Mouse (Mus musculus) heart, embryonic 12.5 days (tissue): ENCODE data around the gene Apobec4. TPM values are rescaled to one million over a fixed set of nuclear protein-coding genes. Genes with fewer than 3 reads are reported as not detected.
"Not testable (repeated sequence)": the region's sequence is repeated elsewhere in the genome, so short reads cannot be mapped to it uniquely, and the experiment has no call there.

ENCODE experiments used
- ATAC-seq: fragments of 200-750 bp; cut with Nextera tagmentation; 2 replicates; pipeline ENCODE4 v1.8.0; 2017; ENCODE audit warnings: moderate TSS enrichment, moderate library complexity; ENCODE audit not compliant: insufficient number of reproducible peaks, low FRiP score
- H3K27ac ChIP-seq: fragments of 300-500 bp; sonication (generic); 2 replicates; pipeline ENCODE4 v1.5.1; 2016; ENCODE audit warnings: mild to moderate bottlenecking, moderate library complexity; ENCODE audit not compliant: poor library complexity, severe bottlenecking
- H3K27me3 ChIP-seq: fragments of 300-500 bp; sonication (generic); replicated peaks from 2 replicates; pipeline ENCODE4 v1.6.1; 2016; ENCODE audit warnings: mild to moderate bottlenecking, moderate library complexity
- H3K36me3 ChIP-seq: fragments of 300-500 bp; sonication (generic); 2 replicates; pipeline ENCODE4 v1.6.1; 2016; ENCODE audit warnings: mild to moderate bottlenecking, moderate library complexity
- H3K4me1 ChIP-seq: fragments of 300-500 bp; sonication (generic); replicated peaks from 2 replicates; pipeline ENCODE4 v1.6.1; 2016; ENCODE audit warnings: mild to moderate bottlenecking
- H3K4me2 ChIP-seq: fragments of 300-500 bp; sonication (generic); 2 replicates; pipeline ENCODE4 v1.6.1; 2016; ENCODE audit warnings: mild to moderate bottlenecking, moderate library complexity
- H3K4me3 ChIP-seq: fragments of 300-500 bp; sonication (generic); 2 replicates; pipeline ENCODE4 v1.5.1; 2016; ENCODE audit warnings: mild to moderate bottlenecking
- H3K9ac ChIP-seq: fragments of 300-500 bp; sonication (generic); 2 replicates; pipeline ENCODE4 v1.6.1; 2016; ENCODE audit warnings: mild to moderate bottlenecking, moderate library complexity
- H3K9me3 ChIP-seq: fragments of 300-500 bp; sonication (generic); replicated peaks from 2 replicates; pipeline ENCODE4 v1.6.1; 2016; ENCODE audit warnings: mild to moderate bottlenecking, moderate library complexity
- WGBS: fragments of 180-500 bp; shearing (Covaris S2); methylation state at CpG from one replicate; pipeline ENCODE4 v1.1.7; 2016; 5-methylcytosine and 5-hydroxymethylcytosine counted together
- polyA plus RNA-seq: library from polyadenylated mRNA; unstranded; fragments of >200 nt; fragmentation: Nextera tagmentation; extraction: Ambion mirVana; gene quantifications from 2 replicates; pipeline ENCODE4 v1.2.1, GENCODE M21; 2016

Gene Apobec4
- polyA plus RNA-seq, 1 experiment from 2014 or later: not detected

DNA sequence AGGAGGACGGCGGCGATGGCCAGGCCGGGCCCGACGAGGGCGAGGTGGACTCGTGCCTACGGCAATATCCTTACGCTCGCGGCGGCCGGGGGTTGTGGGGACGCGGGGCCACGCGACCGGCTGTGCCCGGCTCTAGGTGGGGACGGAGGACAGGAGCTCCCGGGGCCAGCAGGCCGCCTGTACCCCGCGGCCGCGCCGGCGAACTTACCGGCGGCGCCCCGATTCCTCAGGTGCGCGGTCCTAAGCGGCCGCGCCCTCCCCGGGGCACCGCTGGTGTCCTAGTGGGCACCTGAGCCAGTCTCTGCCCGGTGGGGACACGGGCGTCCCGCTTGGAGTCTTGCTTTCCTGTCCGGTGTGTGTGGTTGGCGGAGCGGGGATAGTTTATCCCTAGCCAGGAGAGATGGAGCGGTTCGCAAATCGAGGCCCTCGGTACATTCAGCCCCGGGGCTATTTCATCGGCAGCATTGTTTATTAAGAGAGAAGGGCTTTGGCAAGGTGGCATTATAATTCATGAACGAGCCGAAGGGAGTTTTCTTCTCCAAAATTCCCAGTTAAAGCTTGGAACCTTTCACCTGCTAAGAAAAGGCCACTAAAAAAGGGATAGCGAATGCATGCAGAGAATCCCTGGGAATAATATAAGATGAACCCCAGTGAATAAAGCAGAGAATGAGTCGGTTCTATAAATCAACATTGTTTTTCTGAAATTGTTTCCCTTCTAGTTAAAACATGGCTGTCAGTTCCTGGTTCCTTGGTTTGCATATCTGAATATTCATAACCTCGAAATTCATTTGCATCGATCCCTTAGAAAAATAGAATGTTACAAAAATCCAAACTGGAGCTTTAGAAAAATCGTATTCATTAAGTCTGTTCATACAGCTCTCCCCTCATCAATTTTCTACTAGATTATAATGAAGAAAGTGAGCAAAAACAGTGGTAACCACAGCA is 16.7 kb downstream of the Apobec4 start:
- H3K9ac ChIP-seq: peak overlapping the region; percentile 97
- peak overlapping the region; percentile 99 for H3K4me3 ChIP-seq
- H3K27ac ChIP-seq: peak overlapping the region; percentile 93
- peaks cover 11% of the 10 kb centered on the region; the same call in 1 of the 2 replicates for H3K27me3 ChIP-seq
- H3K4me2 ChIP-seq: peak overlapping the region; percentile 99
- H3K36me3 ChIP-seq: peaks cover 25% of the 10 kb centered on the region
- no peaks in the 10 kb centered on the region for H3K9me3 ChIP-seq
- H3K4me1 ChIP-seq: peaks cover 7% of the 10 kb centered on the region
- ATAC-seq: peak; percentile 68
- WGBS: under 1% methylated on average over 57 of the region's 60 CpGs

- H3K9ac ChIP-seq: no peak overlapping the region
- H3K27ac ChIP-seq: no peak overlapping the region
Measured at GRCm38 (mm10) chr1:152767749-152768488, 17.6 kb downstream of the Apobec4 start.

GRCm38 (mm10) chr1:152771016-152771415 is 20.7 kb downstream of the Apobec4 start:
- Histone ChIP-seq H3K36me3 (peaks cover 61% of the 10 kb centered on the region), H3K4me1 (0 out of 2 replicates have a peak, but pooled peaks cover 3% of the 10 kb centered on the region), H3K27ac (no peak overlapping the region), H3K9ac (no peak overlapping the region), H3K4me3 (no peak overlapping the region), H3K9me3 (no peaks in the 10 kb centered on the region), H3K4me2 (no peak overlapping the region), H3K27me3 (no peaks in the 10 kb centered on the region)
- 88% methylated on average over 9 of the region's 9 CpGs for WGBS
- ATAC-seq: no peak

More at GRCm38 (mm10) chr1:152767749-152768488, 17.6 kb downstream of the Apobec4 start:
- Histone ChIP-seq H3K4me2 (peak overlapping the region; percentile 46), H3K4me1 (peaks cover 7% of the 10 kb centered on the region), H3K27me3 (peaks cover 11% of the 10 kb centered on the region; the same call in 1 of the 2 replicates), H3K4me3 (no peak overlapping the region), H3K9me3 (no peaks in the 10 kb centered on the region), H3K36me3 (peaks cover 33% of the 10 kb centered on the region)
- peak; percentile 34; the same call in 1 of the 2 replicates for ATAC-seq
- 8% methylated on average over 5 of the region's 5 CpGs for WGBS

DNA sequence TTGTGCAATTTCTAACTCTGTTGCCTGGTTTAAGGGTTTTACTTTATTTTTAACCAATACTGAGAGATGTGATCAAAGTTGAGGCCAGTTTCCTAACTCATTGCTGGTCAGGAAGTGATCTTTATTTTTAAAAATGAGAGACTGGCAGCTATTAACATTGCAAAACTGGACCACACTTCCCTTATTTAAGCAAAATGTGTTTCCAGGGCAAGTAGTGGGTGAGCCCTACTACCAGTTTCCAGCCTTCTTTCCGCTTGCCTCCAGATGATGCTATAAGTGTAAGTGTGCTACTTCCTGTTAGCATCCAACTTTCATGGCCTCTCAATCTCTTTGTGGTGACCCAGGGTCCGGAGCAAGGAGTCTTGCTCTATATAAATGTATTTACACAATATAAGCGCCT is 24.2 kb downstream of the Apobec4 start:
- H3K36me3 ChIP-seq: peaks cover 65% of the 10 kb centered on the region
- not testable (repeated sequence) for H3K27ac ChIP-seq, H3K9ac ChIP-seq, ATAC-seq, H3K4me1 ChIP-seq, H3K9me3 ChIP-seq, H3K27me3 ChIP-seq, H3K4me2 ChIP-seq, H3K4me3 ChIP-seq
- WGBS: 90% methylated on average over 3 of the region's 3 CpGs

- no peak overlapping the region for H3K9ac ChIP-seq
- peaks cover 6% of the 10 kb centered on the region; the same call in 1 of the 2 replicates for H3K4me1 ChIP-seq
- no peaks in the 10 kb centered on the region for H3K9me3 ChIP-seq
- ATAC-seq: peak; percentile 74; the same call in 1 of the 2 replicates
- 23% methylated on average over 10 of the region's 10 CpGs for WGBS
- H3K27me3 ChIP-seq: no peaks in the 10 kb centered on the region
- H3K4me3 ChIP-seq: no peak overlapping the region
- peak overlapping the region; percentile 23 for H3K4me2 ChIP-seq
- peaks cover 26% of the 10 kb centered on the region for H3K36me3 ChIP-seq
- no peak overlapping the region for H3K27ac ChIP-seq
Measured at GRCm38 (mm10) chr1:152779071-152779737, 28.9 kb downstream of the Apobec4 start.

DNA sequence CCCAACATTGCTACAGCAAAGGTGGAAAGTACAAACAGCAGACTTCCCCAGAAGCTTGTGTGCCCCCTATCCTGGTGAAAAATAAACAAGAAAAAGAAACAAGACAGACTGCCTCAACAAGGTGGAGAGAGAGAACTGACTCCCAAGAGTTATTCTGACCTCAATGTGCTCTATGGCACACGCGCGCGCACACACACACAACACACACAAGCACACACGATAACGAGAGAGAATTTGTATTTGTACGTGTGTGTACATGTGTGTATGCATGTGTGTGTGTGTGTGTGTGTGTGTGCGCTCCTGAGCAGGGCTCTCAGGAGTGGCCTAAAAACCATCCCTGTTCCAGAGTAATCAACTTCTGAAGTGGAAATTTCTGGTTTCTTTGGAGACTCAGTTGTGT is 34.3 kb downstream of the Apobec4 start:
- no peaks in the 10 kb centered on the region for H3K36me3 ChIP-seq
- H3K9me3 ChIP-seq: no peaks in the 10 kb centered on the region
- H3K9ac ChIP-seq: no peak overlapping the region
- WGBS: 91% methylated on average over 8 of the region's 8 CpGs
- H3K27ac ChIP-seq: no peak overlapping the region
- no peaks in the 10 kb centered on the region for H3K27me3 ChIP-seq
- H3K4me3 ChIP-seq: no peak overlapping the region
- H3K4me1 ChIP-seq: no peaks in the 10 kb centered on the region
- no peak for ATAC-seq
- no peak overlapping the region for H3K4me2 ChIP-seq

DNA sequence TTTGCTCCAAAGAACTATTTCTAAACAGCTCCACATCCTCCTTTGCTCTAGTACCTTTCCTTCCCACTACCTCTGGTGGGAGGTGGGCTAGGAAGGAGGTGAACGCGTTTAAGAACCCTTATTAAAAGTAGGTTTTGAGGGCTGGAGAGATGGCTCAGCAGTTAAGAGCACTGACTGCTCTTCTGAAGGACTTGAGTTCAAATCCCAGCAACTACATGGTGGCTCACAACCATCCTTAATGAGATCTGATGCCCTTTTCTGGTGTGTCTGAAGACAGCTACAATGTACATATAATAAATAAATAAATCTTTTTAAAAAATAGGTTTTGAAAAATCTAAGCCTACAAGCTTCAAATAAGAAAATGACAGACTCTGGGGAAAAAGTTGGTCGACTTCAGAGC is 35.1 kb downstream of the Apobec4 start:
- not testable (repeated sequence) for H3K4me1 ChIP-seq, H3K36me3 ChIP-seq, H3K9ac ChIP-seq, H3K4me2 ChIP-seq, H3K4me3 ChIP-seq, H3K27ac ChIP-seq, H3K9me3 ChIP-seq, H3K27me3 ChIP-seq, ATAC-seq
- 83% methylated on average over 3 of the region's 3 CpGs for WGBS

- H3K9me3 ChIP-seq: no peaks in the 10 kb centered on the region
- H3K4me3 ChIP-seq: no peak overlapping the region
- H3K27me3 ChIP-seq: no peaks in the 10 kb centered on the region
- H3K9ac ChIP-seq: no peak overlapping the region
- no peak for ATAC-seq
- H3K36me3 ChIP-seq: no peaks in the 10 kb centered on the region
- H3K4me1 ChIP-seq: peaks cover 15% of the 10 kb centered on the region
- H3K4me2 ChIP-seq: no peak overlapping the region
- WGBS: 84% methylated on average over 4 of the region's 4 CpGs
- no peak overlapping the region for H3K27ac ChIP-seq
Measured at GRCm38 (mm10) chr1:152786953-152787352, 36.6 kb downstream of the Apobec4 start.

GRCm38 (mm10) chr1:152788121-152788660 is 37.8 kb downstream of the Apobec4 start:
- no peak for ATAC-seq
- no peak overlapping the region for H3K27ac ChIP-seq
- peaks cover 23% of the 10 kb centered on the region for H3K4me1 ChIP-seq
- 59% methylated on average over 4 of the region's 4 CpGs for WGBS
- H3K4me3 ChIP-seq: no peak overlapping the region
- no peaks in the 10 kb centered on the region for H3K9me3 ChIP-seq
- H3K36me3 ChIP-seq: no peaks in the 10 kb centered on the region
- no peak overlapping the region for H3K9ac ChIP-seq
- no peak overlapping the region for H3K4me2 ChIP-seq
- H3K27me3 ChIP-seq: no peaks in the 10 kb centered on the region

GRCm38 (mm10) chr1:152790254-152790653 is 39.9 kb downstream of the Apobec4 start:
- no peak overlapping the region for H3K9ac ChIP-seq
- ATAC-seq: 0 out of 2 replicates have a peak, but pooled peaks have one; percentile 53
- H3K4me1 ChIP-seq: peaks cover 31% of the 10 kb centered on the region
- H3K27ac ChIP-seq: peak overlapping the region; percentile 83
- peak overlapping the region; percentile 1; the same call in 1 of the 2 replicates for H3K4me3 ChIP-seq
- H3K9me3 ChIP-seq: no peaks in the 10 kb centered on the region
- no peaks in the 10 kb centered on the region for H3K27me3 ChIP-seq
- H3K4me2 ChIP-seq: peak overlapping the region; percentile 48
- H3K36me3 ChIP-seq: no peaks in the 10 kb centered on the region
- WGBS: 28% methylated on average over 12 of the region's 12 CpGs
